Mouse (Mus musculus): ENCODE results near the gene Plppr4.

DNA sequence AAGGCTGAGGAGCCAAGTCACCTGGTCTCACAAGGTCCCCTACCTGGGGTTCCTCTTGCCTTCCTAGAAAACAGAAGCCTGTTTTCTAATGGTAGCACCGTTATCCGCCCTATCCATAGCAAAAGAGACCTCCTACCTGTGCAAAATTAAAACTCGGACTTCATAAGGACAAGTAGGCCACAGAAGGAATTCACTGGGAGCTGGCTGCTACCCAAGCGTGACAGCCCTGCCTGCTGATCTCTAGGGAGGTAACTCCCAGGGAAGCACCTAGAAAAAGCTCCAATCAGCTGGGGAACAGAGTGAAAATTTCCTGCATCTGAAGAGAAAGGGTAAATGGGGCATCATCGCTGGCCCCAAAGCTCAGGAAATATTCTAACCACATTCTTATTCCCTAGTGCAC lies at the start of gene Plppr4:
- TF ChIP-seq KAT2A (conservative IDR thresholded peaks at IDR 0.05; ENCODE audit: low read depth, low read length) (no peak), GATA1 (IDR thresholded peaks at IDR 0.05; ENCODE audit: low read depth, low read length) (no peak), POLR2A (IDR thresholded peaks at IDR 0.05; ENCODE audit: control insufficient read depth in 1 of 2, insufficient read depth in 1 of 2, low read depth in 1 of 2, low read length in 2 of 2, poor library complexity in 1 of 2) (no peak), ZC3H11A (IDR thresholded peaks at IDR 0.05; ENCODE audit: low read depth, low read length) (no peak), TAL1 (IDR thresholded peaks at IDR 0.05; ENCODE audit: low read length) (no peak), POLR2AphosphoS2 (IDR thresholded peaks at IDR 0.05; ENCODE audit: low read length) (no peak), CTCF (IDR thresholded peaks at IDR 0.05 in 2 of 3, conservative IDR thresholded peaks at IDR 0.05 in 1 of 3; ENCODE audit: control insufficient read depth in 1 of 3, insufficient read depth in 1 of 3, low read depth in 2 of 3, low read length in 3 of 3, poor library complexity in 1 of 3, severe bottlenecking in 1 of 3) (no peak), USF1 (IDR thresholded peaks at IDR 0.05; ENCODE audit: low read depth, low read length) (no peak), JUND (IDR thresholded peaks at IDR 0.05; ENCODE audit: low read depth, low read length) (no peak), MAZ (IDR thresholded peaks at IDR 0.05; ENCODE audit: low read depth, low read length) (no peak), HCFC1 (IDR thresholded peaks at IDR 0.05; ENCODE audit: low read depth, low read length) (no peak)

Data from MEL (cell line).